In genomic region chr19:45080711-45081110, GRCm38 (mm10) we compare ENCODE assay signal across 9 mouse cellular contexts. TPM values are rescaled to one million over a fixed set of nuclear protein-coding genes. Genes with fewer than 3 reads are reported as not detected.
A peak's percentile ranks its signal among the peaks of the same experiment; 100 is the strongest.
DNase-seq lines count a peak whose midpoint lies in the region; ATAC-seq and TF ChIP-seq lines count a peak whose summit lies in the region.
"Had no signal": no experiment of that assay in that cellular context is flagged by ENCODE, and none has a peak within 500 bp of the region (broad histone marks: within the 10 kb centered on the region; RNA-seq: fewer than 3 reads in every experiment).

No protein-coding gene starts in this region.

- peak; percentile 25 for DNase-seq in ovary, postnatal 36 days (ENCODE audit: low spot score)
- no peak for DNase-seq in ovary, postnatal 14 days (ENCODE audit: low spot score)
- no peak for DNase-seq in embryonic facial prominence, embryonic 14.5 days (ENCODE audit: low spot score)
- DNase-seq in adrenal gland, postnatal 25 days: no peak
- DNase-seq in right cerebral cortex, adult 18-20 months: no peak
- no peak for DNase-seq in lung, postnatal 36 days

- no peaks in the 10 kb centered on the region for H3K36me3 ChIP-seq in embryonic facial prominence, embryonic 14.5 days (ENCODE audit: control insufficient read depth, insufficient read depth, low read length)
- no peaks in the 10 kb centered on the region for H3K36me3 ChIP-seq in intestine, postnatal 0 days (ENCODE audit: control insufficient read depth, insufficient read depth)
- no peaks in the 10 kb centered on the region for H3K36me3 ChIP-seq in small intestine, adult 2 months (ENCODE audit: control insufficient read depth, insufficient read depth, low read length)

- no peak for TF ChIP-seq CTCF in intestine, postnatal 0 days (IDR thresholded peaks at IDR 0.05; ENCODE audit: low read depth)
- no peak for TF ChIP-seq CTCF in small intestine, adult 2 months (IDR thresholded peaks at IDR 0.05; ENCODE audit: extremely low read depth, insufficient read length, insufficient replicate concordance, low read depth, low read length)

- H3K9me3 ChIP-seq in embryonic facial prominence, embryonic 14.5 days (ENCODE audit: control insufficient read depth, low read length): no peaks in the 10 kb centered on the region
- no peaks in the 10 kb centered on the region for H3K9me3 ChIP-seq in intestine, postnatal 0 days (ENCODE audit: control insufficient read depth)

- ATAC-seq in embryonic facial prominence, embryonic 14.5 days (ENCODE audit: low read depth): no peak
- ATAC-seq in intestine, postnatal 0 days: no peak

- H3K9ac ChIP-seq in embryonic facial prominence, embryonic 14.5 days (ENCODE audit: low read depth, low read length): peak overlapping the region; percentile 50
- peak overlapping the region; percentile 26; the same call in 1 of the 2 replicates for H3K9ac ChIP-seq in intestine, postnatal 0 days (ENCODE audit: low read depth, low read length)

- H3K27ac ChIP-seq in embryonic facial prominence, embryonic 14.5 days (replicated peaks; ENCODE audit: low read depth, low read length): no peak overlapping the region
- no peak overlapping the region for H3K27ac ChIP-seq in intestine, postnatal 0 days (ENCODE audit: low read depth, low read length)
- no peak overlapping the region for H3K27ac ChIP-seq in small intestine, adult 2 months (ENCODE audit: insufficient read depth, low read depth, low read length)

- H3K4me2 ChIP-seq in embryonic facial prominence, embryonic 14.5 days (ENCODE audit: low read depth, low read length): peak overlapping the region; percentile 99
- peak overlapping the region; percentile 60 for H3K4me2 ChIP-seq in intestine, postnatal 0 days (replicated peaks; ENCODE audit: low read depth)

- peaks cover 33% of the 10 kb centered on the region for H3K4me1 ChIP-seq in embryonic facial prominence, embryonic 14.5 days (ENCODE audit: control insufficient read depth, insufficient read depth, low read length)
- H3K4me1 ChIP-seq in intestine, postnatal 0 days (replicated peaks; ENCODE audit: control insufficient read depth, insufficient read depth, low read length): peaks cover 4% of the 10 kb centered on the region; the same call in 1 of the 2 replicates
- peaks cover 11% of the 10 kb centered on the region for H3K4me1 ChIP-seq in small intestine, adult 2 months (ENCODE audit: control insufficient read depth, insufficient read depth, insufficient read length, low read length)

- H3K27me3 ChIP-seq in embryonic facial prominence, embryonic 14.5 days (replicated peaks; ENCODE audit: control insufficient read depth, insufficient read depth, low read length): peaks cover 62% of the 10 kb centered on the region
- H3K27me3 ChIP-seq in intestine, postnatal 0 days (replicated peaks; ENCODE audit: control insufficient read depth, insufficient read depth, low read length): peaks cover 62% of the 10 kb centered on the region
- peaks cover 40% of the 10 kb centered on the region for H3K27me3 ChIP-seq in small intestine, adult 2 months (ENCODE audit: control insufficient read depth, insufficient read depth, low read length)

- H3K4me3 ChIP-seq in embryonic facial prominence, embryonic 14.5 days (ENCODE audit: low read depth, low read length): peak overlapping the region; percentile 22
- H3K4me3 ChIP-seq in intestine, postnatal 0 days (ENCODE audit: low read depth, low read length): peak overlapping the region; percentile 32
- H3K4me3 ChIP-seq in small intestine, adult 2 months (ENCODE audit: low read depth, low read length): peak overlapping the region; percentile 43; the same call in 1 of the 2 replicates

- no peak for TF ChIP-seq POLR2A in small intestine, adult 2 months (IDR thresholded peaks at IDR 0.05; ENCODE audit: low read depth, low read length)

- 3% methylated on average over 17 of the region's 17 CpGs for WGBS in embryonic facial prominence, embryonic 14.5 days
- WGBS in intestine, postnatal 0 days: 3% methylated on average over 17 of the region's 17 CpGs
- 2% methylated on average over 17 of the region's 17 CpGs for whole genome bisulfite sequencing in small intestine, adult 2 months

RNA-seq across cellular contexts. Expression of gene Kazald1, which starts 5.7 kb away (rescaled TPM):
- polyA plus RNA-seq in embryonic facial prominence, embryonic 14.5 days (2014; fragmentation: Nextera tagmentation; extraction: Ambion mirVana): 51.5 and 64.9 TPM in 2 replicates
- 1.2 and 2.1 TPM in 2 replicates for polyA plus RNA-seq in intestine, postnatal 0 days (2015; fragmentation: Nextera tagmentation; extraction: Ambion mirVana)
- polyA plus RNA-seq in small intestine, adult 2 months (2012; rRNA removed): 2.2 and 2.4 TPM in 2 replicates
- 3.9 and 5.6 TPM in 2 replicates for total RNA-seq in adrenal gland, postnatal 25 days (2021)
- total RNA-seq: neutrophil, adult 5-6 weeks had no signal

RNA-seq across cellular contexts. Expression of gene Sfxn3, which starts 33.4 kb away (rescaled TPM):
- 28.1 and 31.1 TPM in 2 replicates for polyA plus RNA-seq in embryonic facial prominence, embryonic 14.5 days (2014; fragmentation: Nextera tagmentation; extraction: Ambion mirVana)
- polyA plus RNA-seq in intestine, postnatal 0 days (2015; fragmentation: Nextera tagmentation; extraction: Ambion mirVana): 15.1 and 17.5 TPM in 2 replicates
- polyA plus RNA-seq in small intestine, adult 2 months (2012; rRNA removed): 8.8 and 9.5 TPM in 2 replicates
- total RNA-seq in adrenal gland, postnatal 25 days (2021): 49.3 and 65.0 TPM in 2 replicates

RNA-seq across cellular contexts. Expression of gene Pdzd7, which starts 35.2 kb away (rescaled TPM):
- polyA plus RNA-seq in embryonic facial prominence, embryonic 14.5 days (2014; fragmentation: Nextera tagmentation; extraction: Ambion mirVana): 0.32 and 0.67 TPM in 2 replicates
- 0.22 and 0.37 TPM in 2 replicates for polyA plus RNA-seq in intestine, postnatal 0 days (2015; fragmentation: Nextera tagmentation; extraction: Ambion mirVana)
- polyA plus RNA-seq in small intestine, adult 2 months (2012; rRNA removed): 0.29 and 1.2 TPM in 2 replicates
- 0.52 TPM in 1 of 2 replicates, not detected in the other for total RNA-seq in adrenal gland, postnatal 25 days (2021)
- total RNA-seq: neutrophil, adult 5-6 weeks had no signal

Comparison
In these comparisons a context has a peak if more than half of its experiments do, and no peak if none do; other contexts are left out.
1. RNA of gene Kazald1, which starts 5.7 kb away (polyA plus RNA-seq): 51.5 to 64.9 TPM in embryonic facial prominence, embryonic 14.5 days; 2.2 to 2.4 TPM in small intestine, adult 2 months and 1.2 to 2.1 TPM in intestine, postnatal 0 days; every median in the first group is over 10 times any median in the second.
2. Peak in every context shown above with its lines, with median percentiles within 50 percentile points of each other: H3K4me3 ChIP-seq.